Mouse (Mus musculus) right cerebral cortex, adult 18-20 months (tissue): ENCODE data around the gene I0C0044D17Rik.

Experiments used
- DNase-seq: peaks from one replicate; pipeline ENCODE4 v3.0.0; 2022; ENCODE audit warnings: mixed read lengths

Gene I0C0044D17Rik

GRCm38 (mm10) chr4:98773785-98774184 lies 49.9 kb downstream of the I0C0044D17Rik start:
- DNase-seq: no peak
